Comparison of ENCODE assay signal across 30 mouse cellular contexts in genomic region chr9:20890411-20890810, GRCm38 (mm10). TPM values are rescaled to one million over a fixed set of nuclear protein-coding genes. Genes with fewer than 3 reads are reported as not detected.
DNase-seq lines count a peak whose midpoint lies in the region; ATAC-seq and TF ChIP-seq lines count a peak whose summit lies in the region.
"Had no signal": no experiment of that assay in that cellular context is flagged by ENCODE, and none has a peak within 500 bp of the region (broad histone marks: within the 10 kb centered on the region; RNA-seq: fewer than 3 reads in every experiment).

No protein-coding gene starts in this region.

- DNase-seq in midbrain, embryonic 10.5 days (ENCODE audit: low spot score) = no peak
- no peak for DNase-seq in liver, postnatal 0 days
- DNase-seq in lung, postnatal 36 days = no peak
- no peak for DNase-seq in spleen, adult 12 weeks (ENCODE audit: low spot score)
- DNase-seq: adrenal gland, adult 2 months; cerebellum, adult 2 months; cerebellum, postnatal 25 days; gastrocnemius, postnatal 36 days; heart, postnatal 10 days; kidney, adult 18-20 months; lung, adult 2 months; lung, postnatal 10 days; right cerebral cortex, postnatal 14 days; thymus, postnatal 14 days had no signal

- WGBS in midbrain, embryonic 10.5 days = 93% methylated on average over 5 of the region's 5 CpGs
- WGBS in midbrain, embryonic 15.5 days = 93% methylated on average over 5 of the region's 5 CpGs
- 86% methylated on average over 5 of the region's 5 CpGs for WGBS in liver, embryonic 12.5 days (ENCODE audit: insufficient replicate concordance)
- WGBS in liver, postnatal 0 days (ENCODE audit: insufficient replicate concordance) = 83% methylated on average over 5 of the region's 5 CpGs

- H3K4me2 ChIP-seq in midbrain, embryonic 15.5 days = no peak overlapping the region
- peak overlapping the region; percentile 87 for H3K4me2 ChIP-seq in liver, embryonic 12.5 days
- H3K4me2 ChIP-seq in liver, postnatal 0 days (ENCODE audit: low read depth, low read length) = no peak overlapping the region
- H3K4me2 ChIP-seq: stomach, embryonic 15.5 days had no signal

- no peak for TF ChIP-seq EP300 in liver, postnatal 0 days (IDR thresholded peaks at IDR 0.05; ENCODE audit: low read depth)

- TF ChIP-seq CTCF in liver, postnatal 0 days (IDR thresholded peaks at IDR 0.05; ENCODE audit: low read depth) = no peak

- no peak for ATAC-seq in erythroblast, adult 5-6 weeks (replicated peaks; ENCODE audit: low FRiP score, poor library complexity, severe bottlenecking)
- ATAC-seq in midbrain, embryonic 15.5 days (replicated peaks) = no peak
- no peak for ATAC-seq in liver, embryonic 12.5 days
- ATAC-seq in liver, postnatal 0 days = no peak
- ATAC-seq: activated CD4-positive, CD25-positive, alpha-beta regulatory T cell, adult 4 months; forebrain, embryonic 14.5 days; hindbrain, embryonic 16.5 days; midbrain, embryonic 13.5 days had no signal

- H3K4me3 ChIP-seq in erythroblast, embryonic 14.5 days (replicated peaks) = peak overlapping the region; percentile 68
- peak overlapping the region; percentile 4; the same call in 1 of the 2 replicates for H3K4me3 ChIP-seq in midbrain, embryonic 10.5 days
- no peak overlapping the region for H3K4me3 ChIP-seq in midbrain, embryonic 15.5 days
- H3K4me3 ChIP-seq in liver, embryonic 12.5 days = peak overlapping the region; percentile 91
- H3K4me3 ChIP-seq in liver, postnatal 0 days (ENCODE audit: low read depth, low read length) = no peak overlapping the region
- H3K4me3 ChIP-seq: heart, adult 2 months; layer of hippocampus, adult 2 months; left cerebral cortex, adult 2 months; limb, embryonic 13.5 days; midbrain, embryonic 13.5 days had no signal

- peaks cover 62% of the 10 kb centered on the region for H3K36me3 ChIP-seq in erythroblast, embryonic 14.5 days (ENCODE audit: control insufficient read depth)
- peaks cover 63% of the 10 kb centered on the region for H3K36me3 ChIP-seq in midbrain, embryonic 10.5 days
- H3K36me3 ChIP-seq in midbrain, embryonic 15.5 days (replicated peaks) = peaks cover 47% of the 10 kb centered on the region
- H3K36me3 ChIP-seq in liver, embryonic 12.5 days = peaks cover 63% of the 10 kb centered on the region
- peaks cover 60% of the 10 kb centered on the region for H3K36me3 ChIP-seq in liver, postnatal 0 days (replicated peaks; ENCODE audit: insufficient read depth, low read length)

- no peaks in the 10 kb centered on the region for H3K9me3 ChIP-seq in erythroblast, embryonic 14.5 days (ENCODE audit: control insufficient read depth, low read length)
- no peaks in the 10 kb centered on the region for H3K9me3 ChIP-seq in midbrain, embryonic 10.5 days (replicated peaks)
- no peaks in the 10 kb centered on the region for H3K9me3 ChIP-seq in midbrain, embryonic 15.5 days
- H3K9me3 ChIP-seq in liver, embryonic 12.5 days (replicated peaks) = no peaks in the 10 kb centered on the region
- H3K9me3 ChIP-seq in liver, postnatal 0 days (ENCODE audit: low read length) = no peaks in the 10 kb centered on the region
- H3K9me3 ChIP-seq: embryonic facial prominence, embryonic 12.5 days; heart, embryonic 13.5 days; kidney, embryonic 15.5 days; limb, embryonic 13.5 days; midbrain, embryonic 13.5 days; stomach, embryonic 15.5 days had no signal

- no peak overlapping the region for H3K27ac ChIP-seq in midbrain, embryonic 10.5 days (replicated peaks)
- no peak overlapping the region for H3K27ac ChIP-seq in midbrain, embryonic 15.5 days
- peak overlapping the region; percentile 89 for H3K27ac ChIP-seq in liver, embryonic 12.5 days
- H3K27ac ChIP-seq in liver, postnatal 0 days (ENCODE audit: low read depth) = peak overlapping the region; percentile 29; the same call in 1 of the 2 replicates
- H3K27ac ChIP-seq: embryonic facial prominence, embryonic 12.5 days; heart, adult 2 months; heart, embryonic 13.5 days; kidney, embryonic 15.5 days; layer of hippocampus, adult 2 months; left cerebral cortex, adult 2 months; limb, embryonic 13.5 days; midbrain, embryonic 13.5 days; stomach, embryonic 15.5 days had no signal

- no peaks in the 10 kb centered on the region for H3K27me3 ChIP-seq in erythroblast, embryonic 14.5 days (ENCODE audit: control insufficient read depth)
- no peaks in the 10 kb centered on the region for H3K27me3 ChIP-seq in midbrain, embryonic 10.5 days (ENCODE audit: low read depth, poor library complexity, severe bottlenecking)
- H3K27me3 ChIP-seq in midbrain, embryonic 15.5 days (replicated peaks) = no peaks in the 10 kb centered on the region
- H3K27me3 ChIP-seq in liver, embryonic 12.5 days (replicated peaks) = no peaks in the 10 kb centered on the region
- H3K27me3 ChIP-seq in liver, postnatal 0 days (ENCODE audit: insufficient read depth, low read length) = no peaks in the 10 kb centered on the region
- H3K27me3 ChIP-seq: embryonic facial prominence, embryonic 12.5 days; heart, embryonic 13.5 days; kidney, embryonic 15.5 days; limb, embryonic 13.5 days; midbrain, embryonic 13.5 days; stomach, embryonic 15.5 days had no signal

- no peak overlapping the region for H3K9ac ChIP-seq in midbrain, embryonic 15.5 days
- peak overlapping the region; percentile 89 for H3K9ac ChIP-seq in liver, embryonic 12.5 days
- no peak overlapping the region for H3K9ac ChIP-seq in liver, postnatal 0 days (replicated peaks)
- H3K9ac ChIP-seq: embryonic facial prominence, embryonic 12.5 days; heart, embryonic 13.5 days; kidney, embryonic 15.5 days; midbrain, embryonic 13.5 days; stomach, embryonic 15.5 days had no signal

- H3K4me1 ChIP-seq in erythroblast, embryonic 14.5 days (ENCODE audit: control insufficient read depth) = peaks cover 59% of the 10 kb centered on the region
- H3K4me1 ChIP-seq in midbrain, embryonic 10.5 days = peaks cover 15% of the 10 kb centered on the region
- H3K4me1 ChIP-seq in midbrain, embryonic 15.5 days = peaks cover 16% of the 10 kb centered on the region
- H3K4me1 ChIP-seq in liver, embryonic 12.5 days = peaks cover 54% of the 10 kb centered on the region
- H3K4me1 ChIP-seq in liver, postnatal 0 days (ENCODE audit: insufficient read depth) = peaks cover 8% of the 10 kb centered on the region

RNA-seq across cellular contexts. Expression of gene Ppan, which starts 2.4 kb away (rescaled TPM):
- 14.9 and 16.4 TPM in 2 replicates for polyA plus RNA-seq in erythroblast, embryonic 14.5 days (2012)
- total RNA-seq in erythroblast, adult 5-6 weeks (2015; ENCODE audit: low replicate concordance) = 2.3 and 9.8 TPM in 2 replicates
- 13.0 and 15.4 TPM in 2 replicates for total RNA-seq in erythroblast, adult 5-6 weeks (2017; ENCODE audit: low replicate concordance)
- 78.4 and 97.2 TPM in 2 replicates for polyA plus RNA-seq in midbrain, embryonic 10.5 days (2016; fragmentation: Nextera tagmentation; extraction: Ambion mirVana)
- polyA plus RNA-seq in midbrain, embryonic 15.5 days (2015; fragmentation: Nextera tagmentation; extraction: Ambion mirVana) = 49.1 and 50.5 TPM in 2 replicates
- 124 and 132 TPM in 2 replicates for polyA plus RNA-seq in liver, embryonic 12.5 days (2016; fragmentation: Nextera tagmentation; extraction: Ambion mirVana)
- polyA plus RNA-seq in liver, postnatal 0 days (2015; fragmentation: Nextera tagmentation; extraction: Ambion mirVana) = 32.4 and 32.5 TPM in 2 replicates

RNA-seq across cellular contexts. Expression of gene Eif3g, which starts 8.0 kb away (rescaled TPM):
- 46.8 and 55.3 TPM in 2 replicates for polyA plus RNA-seq in erythroblast, embryonic 14.5 days (2012)
- total RNA-seq in erythroblast, adult 5-6 weeks (2015; ENCODE audit: low replicate concordance) = 26.3 and 41.0 TPM in 2 replicates
- 23.2 and 23.7 TPM in 2 replicates for total RNA-seq in erythroblast, adult 5-6 weeks (2017; ENCODE audit: low replicate concordance)
- polyA plus RNA-seq in midbrain, embryonic 10.5 days (2016; fragmentation: Nextera tagmentation; extraction: Ambion mirVana) = 398 and 429 TPM in 2 replicates
- 245 and 249 TPM in 2 replicates for polyA plus RNA-seq in midbrain, embryonic 15.5 days (2015; fragmentation: Nextera tagmentation; extraction: Ambion mirVana)
- polyA plus RNA-seq in liver, embryonic 12.5 days (2016; fragmentation: Nextera tagmentation; extraction: Ambion mirVana) = 303 and 313 TPM in 2 replicates
- polyA plus RNA-seq in liver, postnatal 0 days (2015; fragmentation: Nextera tagmentation; extraction: Ambion mirVana) = 128 and 129 TPM in 2 replicates

RNA-seq across cellular contexts. Expression of gene Angptl6, which starts 10.9 kb away (rescaled TPM):
- 0.06 and 0.19 TPM in 2 replicates for polyA plus RNA-seq in erythroblast, embryonic 14.5 days (2012)
- total RNA-seq in erythroblast, adult 5-6 weeks (2015; ENCODE audit: low replicate concordance) = not detected in 2 replicates
- total RNA-seq in erythroblast, adult 5-6 weeks (2017; ENCODE audit: low replicate concordance) = not detected in 2 replicates
- polyA plus RNA-seq in midbrain, embryonic 10.5 days (2016; fragmentation: Nextera tagmentation; extraction: Ambion mirVana) = 5.5 and 5.9 TPM in 2 replicates
- polyA plus RNA-seq in midbrain, embryonic 15.5 days (2015; fragmentation: Nextera tagmentation; extraction: Ambion mirVana) = 15.3 and 16.8 TPM in 2 replicates
- 10.5 and 11.3 TPM in 2 replicates for polyA plus RNA-seq in liver, embryonic 12.5 days (2016; fragmentation: Nextera tagmentation; extraction: Ambion mirVana)
- polyA plus RNA-seq in liver, postnatal 0 days (2015; fragmentation: Nextera tagmentation; extraction: Ambion mirVana) = 16.6 TPM in 2 replicates

RNA-seq across cellular contexts. Expression of gene A230050P20Rik, which starts 22.0 kb away (rescaled TPM):
- polyA plus RNA-seq in erythroblast, embryonic 14.5 days (2012) = 0.29 and 0.57 TPM in 2 replicates
- 1.3 and 1.5 TPM in 2 replicates for total RNA-seq in erythroblast, adult 5-6 weeks (2015; ENCODE audit: low replicate concordance)
- 1.4 and 4.9 TPM in 2 replicates for total RNA-seq in erythroblast, adult 5-6 weeks (2017; ENCODE audit: low replicate concordance)
- 0.69 and 0.87 TPM in 2 replicates for polyA plus RNA-seq in midbrain, embryonic 10.5 days (2016; fragmentation: Nextera tagmentation; extraction: Ambion mirVana)
- polyA plus RNA-seq in midbrain, embryonic 15.5 days (2015; fragmentation: Nextera tagmentation; extraction: Ambion mirVana) = 6.8 and 7.3 TPM in 2 replicates
- 7.9 TPM in 2 replicates for polyA plus RNA-seq in liver, embryonic 12.5 days (2016; fragmentation: Nextera tagmentation; extraction: Ambion mirVana)
- 3.5 and 5.4 TPM in 2 replicates for polyA plus RNA-seq in liver, postnatal 0 days (2015; fragmentation: Nextera tagmentation; extraction: Ambion mirVana)

Comparison
In these comparisons a context has a peak if more than half of its experiments do, and no peak if none do; other contexts are left out.
1. H3K4me3 ChIP-seq: peak in erythroblast, embryonic 14.5 days (single experiment), midbrain, embryonic 10.5 days (single experiment) and liver, embryonic 12.5 days (single experiment); none in midbrain, embryonic 15.5 days (single experiment) and liver, postnatal 0 days (single experiment).
2. H3K27ac ChIP-seq: peak in liver, embryonic 12.5 days (single experiment) and liver, postnatal 0 days (single experiment); none in midbrain, embryonic 10.5 days (single experiment) and midbrain, embryonic 15.5 days (single experiment).